In the genomic region with DNA sequence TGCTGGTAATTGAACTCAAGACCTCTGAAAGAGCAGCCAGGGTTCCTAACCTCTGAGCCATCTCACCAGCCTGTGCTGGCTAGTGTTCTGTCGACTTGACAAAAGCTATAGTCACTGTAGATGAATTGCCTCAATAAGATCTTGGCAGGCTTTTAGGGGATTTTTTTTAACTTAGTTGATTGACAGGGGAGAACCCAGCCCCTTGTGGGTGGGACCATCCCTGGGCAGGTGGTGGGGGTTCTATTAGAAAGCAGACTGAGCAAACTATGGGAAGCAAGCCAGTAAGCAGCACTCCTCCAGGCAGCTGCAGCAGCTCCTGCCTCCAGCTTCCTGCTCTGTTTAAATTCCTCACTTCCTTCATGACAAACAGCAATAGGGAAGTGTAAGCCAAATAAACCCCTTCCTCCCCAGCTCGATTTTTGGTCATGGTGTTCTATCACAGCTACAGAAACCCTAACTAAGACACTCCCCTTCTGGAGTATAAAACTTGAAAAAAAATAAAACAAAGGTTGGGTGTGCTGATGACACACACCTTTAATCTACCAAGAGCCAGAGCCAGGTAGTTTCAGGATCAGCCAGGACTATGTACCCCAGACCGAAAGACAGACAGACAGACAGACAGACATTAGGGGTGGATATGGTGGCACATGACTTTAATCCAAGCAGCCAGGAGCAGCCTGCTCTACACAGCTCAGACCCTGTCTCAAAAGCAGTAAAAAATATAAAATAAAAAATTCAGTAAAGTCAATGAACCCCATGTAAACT, we compare ENCODE assay signal across 8 mouse cellular contexts. TPM values are rescaled to one million over a fixed set of nuclear protein-coding genes. Genes with fewer than 3 reads are reported as not detected.
DNase-seq lines count a peak whose midpoint lies in the region; ATAC-seq and TF ChIP-seq lines count a peak whose summit lies in the region.

No protein-coding gene starts in this region.

- ATAC-seq in neural tube, embryonic 13.5 days (ENCODE audit: low read depth): peak; percentile 69; the same call in 1 of the 2 replicates
- ATAC-seq in liver, postnatal 0 days: peak; percentile 44; the same call in 1 of the 2 replicates
- ATAC-seq in stomach, embryonic 16.5 days (ENCODE audit: insufficient read depth, low FRiP score): peak; percentile 83
- ATAC-seq in megakaryocyte-erythroid progenitor cell, adult 5-6 weeks (replicated peaks; ENCODE audit: low FRiP score, low TSS enrichment, poor library complexity, severe bottlenecking): no peak

- H3K27ac ChIP-seq in neural tube, embryonic 13.5 days (replicated peaks): no peak overlapping the region
- 0 out of 2 replicates have a peak overlapping the region, but pooled peaks have one; percentile 30 for H3K27ac ChIP-seq in liver, postnatal 0 days (ENCODE audit: low read depth)
- 0 out of 2 replicates have a peak overlapping the region, but pooled peaks have one; percentile 3 for H3K27ac ChIP-seq in stomach, embryonic 16.5 days (ENCODE audit: low read length)

- no peak for TF ChIP-seq CTCF in liver, postnatal 0 days (IDR thresholded peaks at IDR 0.05; ENCODE audit: low read depth)

- no peak overlapping the region for H3K4me3 ChIP-seq in neural tube, embryonic 13.5 days
- H3K4me3 ChIP-seq in liver, postnatal 0 days (ENCODE audit: low read depth, low read length): no peak overlapping the region
- H3K4me3 ChIP-seq in stomach, embryonic 16.5 days (replicated peaks; ENCODE audit: low read length): no peak overlapping the region

- peak; percentile 55 to 72 for DNase-seq in adrenal gland, adult (ENCODE audit: inconsistent age in 2 of 2, low spot score in 1 of 2)
- DNase-seq in adrenal gland, postnatal 4 days (ENCODE audit: low spot score in 2 of 2): no peak
- DNase-seq in neural tube, embryonic 10.5 days (ENCODE audit: extremely low spot score, low spot score): no peak
- peak; percentile 60 for DNase-seq in heart, postnatal 4 days
- DNase-seq in liver, postnatal 0 days: no peak

- peaks cover 24% of the 10 kb centered on the region for H3K36me3 ChIP-seq in neural tube, embryonic 13.5 days
- H3K36me3 ChIP-seq in liver, postnatal 0 days (replicated peaks; ENCODE audit: insufficient read depth, low read length): peaks cover 23% of the 10 kb centered on the region
- H3K36me3 ChIP-seq in stomach, embryonic 16.5 days (ENCODE audit: control insufficient read depth, insufficient read depth, low read length): peaks cover 4% of the 10 kb centered on the region

- no peak for TF ChIP-seq EP300 in liver, postnatal 0 days (IDR thresholded peaks at IDR 0.05; ENCODE audit: low read depth)

- H3K27me3 ChIP-seq in neural tube, embryonic 13.5 days: no peaks in the 10 kb centered on the region
- H3K27me3 ChIP-seq in liver, postnatal 0 days (ENCODE audit: insufficient read depth, low read length): no peaks in the 10 kb centered on the region
- no peaks in the 10 kb centered on the region for H3K27me3 ChIP-seq in stomach, embryonic 16.5 days (ENCODE audit: control insufficient read depth, insufficient read depth, low read length)

- H3K4me2 ChIP-seq in neural tube, embryonic 13.5 days: no peak overlapping the region
- no peak overlapping the region for H3K4me2 ChIP-seq in liver, postnatal 0 days (ENCODE audit: low read depth, low read length)
- H3K4me2 ChIP-seq in stomach, embryonic 16.5 days (ENCODE audit: low read depth, low read length): no peak overlapping the region

- H3K9me3 ChIP-seq in neural tube, embryonic 13.5 days: 0 out of 2 replicates have a peak, but pooled peaks cover 3% of the 10 kb centered on the region
- H3K9me3 ChIP-seq in liver, postnatal 0 days (ENCODE audit: low read length): peaks cover 4% of the 10 kb centered on the region; the same call in 1 of the 2 replicates
- H3K9me3 ChIP-seq in stomach, embryonic 16.5 days (replicated peaks; ENCODE audit: control insufficient read depth, low read length): no peaks in the 10 kb centered on the region

- H3K9ac ChIP-seq in neural tube, embryonic 13.5 days: no peak overlapping the region
- H3K9ac ChIP-seq in liver, postnatal 0 days (replicated peaks): no peak overlapping the region
- no peak overlapping the region for H3K9ac ChIP-seq in stomach, embryonic 16.5 days (ENCODE audit: low read length)

- no peaks in the 10 kb centered on the region for H3K4me1 ChIP-seq in neural tube, embryonic 13.5 days (replicated peaks)
- no peaks in the 10 kb centered on the region for H3K4me1 ChIP-seq in liver, postnatal 0 days (ENCODE audit: insufficient read depth)
- 0 out of 2 replicates have a peak, but pooled peaks cover 4% of the 10 kb centered on the region for H3K4me1 ChIP-seq in stomach, embryonic 16.5 days (ENCODE audit: control insufficient read depth, insufficient read depth, low read length)

- 70% methylated on average over 3 of the region's 3 CpGs for WGBS in neural tube, embryonic 13.5 days
- 51% methylated on average over 3 of the region's 3 CpGs for WGBS in liver, postnatal 0 days (ENCODE audit: insufficient replicate concordance)
- WGBS in stomach, embryonic 16.5 days: 49% methylated on average over 3 of the region's 3 CpGs

RNA-seq across cellular contexts. Expression of a gene that starts 13.6 kb away (rescaled TPM):
- 100 to 1,000 TPM; 122 to 124 TPM for total RNA-seq in adrenal gland, postnatal 4 days (2021)
- 39.1 and 46.4 TPM in 2 replicates for polyA plus RNA-seq in neural tube, embryonic 13.5 days (2015; fragmentation: Nextera tagmentation; extraction: Ambion mirVana)
- 10 to 100 TPM; 89.9 to 99.9 TPM for total RNA-seq in heart, postnatal 4 days (2021)
- polyA plus RNA-seq in liver, postnatal 0 days (2015; fragmentation: Nextera tagmentation; extraction: Ambion mirVana): 19.6 and 22.1 TPM in 2 replicates
- 58.2 and 58.7 TPM in 2 replicates for polyA plus RNA-seq in stomach, embryonic 16.5 days (2015; fragmentation: Nextera tagmentation; extraction: Ambion mirVana)
- total RNA-seq in megakaryocyte-erythroid progenitor cell, adult 5-6 weeks (2014; fragmentation: Nextera tagmentation): 68.1 and 69.2 TPM in 2 replicates
- total RNA-seq in megakaryocyte-erythroid progenitor cell, adult 5-6 weeks (2017): 117 and 122 TPM in 2 replicates

Comparison
In these comparisons a context has a peak if more than half of its experiments do, and no peak if none do; other contexts are left out.
1. DNase-seq: peak in adrenal gland, adult (2 of 2) and heart, postnatal 4 days (single experiment); none in adrenal gland, postnatal 4 days (0 of 2), neural tube, embryonic 10.5 days (single experiment) and liver, postnatal 0 days (single experiment).